Mouse (Mus musculus) frontal cortex, postnatal 36 days (tissue): Measurements from ENCODE around the gene Crebl2.

ENCODE experiments used
- DNase-seq, 2 experiments: peaks; one replicate each; pipeline ENCODE4 v3.0.0; 2022; ENCODE audit warnings: low spot score in 2 of 2

Gene Crebl2

DNA sequence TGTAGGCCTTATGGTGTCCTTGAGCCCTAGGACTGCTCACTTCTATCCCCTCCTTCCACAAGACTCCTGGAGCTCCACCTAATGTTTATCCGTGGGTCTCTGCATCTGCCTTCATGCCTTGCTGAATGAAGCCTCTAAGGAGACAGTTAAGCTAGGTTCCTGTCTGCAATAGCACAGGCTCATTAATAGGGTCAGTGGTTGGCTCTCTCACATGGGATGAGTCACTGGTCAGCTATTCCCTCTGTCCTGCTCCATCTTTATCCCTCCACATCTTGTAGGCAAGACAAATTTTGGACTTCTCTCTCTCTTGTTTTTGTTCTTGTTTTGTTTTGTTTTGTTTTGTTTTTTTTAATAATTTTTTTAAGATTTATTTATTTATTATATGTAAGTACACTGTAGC lies 75.9 kb downstream of the Crebl2 start:
- DNase-seq = no peak
